Mouse (Mus musculus): ENCODE measurements around the gene Hrct1. TPM values are rescaled to one million over a fixed set of nuclear protein-coding genes. Genes with fewer than 3 reads are reported as not detected.

Hrct1 gene
- 0.53 and 0.57 TPM in 2 replicates for polyA plus RNA-seq (2012; rRNA removed)

GRCm38 (mm10) chr4:43726995-43727394 is at the start of gene Hrct1:
Hrct1 (plus strand) TSS chr4:43727188.

GRCm38 (mm10) chr4:43700707-43701106 is 26.3 kb upstream of the Hrct1 start, which contains the start of gene Olfr70:
Olfr70 (minus strand) TSS chr4:43700807.

GRCm38 (mm10) chr4:43709869-43710268 is 17.1 kb upstream of the Hrct1 start, which contains the start of gene Olfr71:
Olfr71 (minus strand) TSS chr4:43710255.

GRCm38 (mm10) chr4:43729794-43730550 is 3.0 kb downstream of the Hrct1 start, which contains the start of gene Spaar:
Spaar (plus strand) TSS chr4:43730034.

GRCm38 (mm10) chr4:43770909-43771308 is 43.9 kb downstream of the Hrct1 start, which contains the start of gene Olfr159:
Olfr159 (minus strand) TSS chr4:43771009.

Other genes starting within 250 kb of the Hrct1 start
- 0.09 and 0.19 TPM in 2 replicates for gene Sit1, start 243.5 kb upstream of the Hrct1 start, polyA plus RNA-seq (2012; rRNA removed)
- 101 and 113 TPM in 2 replicates for gene Ccdc107, start 234.3 kb upstream of the Hrct1 start, polyA plus RNA-seq (2012; rRNA removed)
- 10.2 and 13.0 TPM in 2 replicates for gene Arhgef39, start 227.5 kb upstream of the Hrct1 start, polyA plus RNA-seq (2012; rRNA removed)
- gene Car9, start 220.2 kb upstream of the Hrct1 start, polyA plus RNA-seq (2012; rRNA removed), result 0.35 and 0.60 TPM in 2 replicates
- 9.1 and 53.0 TPM in 2 replicates for gene Tpm2, start 203.4 kb upstream of the Hrct1 start, polyA plus RNA-seq (2012; rRNA removed)
- 54.1 and 62.0 TPM in 2 replicates for gene Creb3, start 164.9 kb upstream of the Hrct1 start, polyA plus RNA-seq (2012; rRNA removed)
- gene Tln1, start 164.5 kb upstream of the Hrct1 start, polyA plus RNA-seq (2012; rRNA removed), result 55.2 and 59.4 TPM in 2 replicates
- gene Rgp1, start 148.5 kb upstream of the Hrct1 start, polyA plus RNA-seq (2012; rRNA removed), result 34.5 and 36.5 TPM in 2 replicates
- gene Gba2, start 148.3 kb upstream of the Hrct1 start, polyA plus RNA-seq (2012; rRNA removed), result 94.5 and 96.8 TPM in 2 replicates
- not detected in 2 replicates for gene Msmp, start 142.7 kb upstream of the Hrct1 start, polyA plus RNA-seq (2012; rRNA removed)
- gene Npr2, start 95.3 kb upstream of the Hrct1 start, polyA plus RNA-seq (2012; rRNA removed), result 71.9 and 77.8 TPM in 2 replicates
- 6.9 and 7.0 TPM in 2 replicates for gene Spag8, start 73.6 kb upstream of the Hrct1 start, polyA plus RNA-seq (2012; rRNA removed)
- 45.5 and 47.2 TPM in 2 replicates for gene Hint2, start 70.7 kb upstream of the Hrct1 start, polyA plus RNA-seq (2012; rRNA removed)
- gene Tmem8b, start 58.2 kb upstream of the Hrct1 start, polyA plus RNA-seq (2012; rRNA removed), result 18.2 and 24.2 TPM in 2 replicates
- 0.30 and 0.33 TPM in 2 replicates for gene Fam221b, start 58.0 kb upstream of the Hrct1 start, polyA plus RNA-seq (2012; rRNA removed)
- gene Olfr70, start 26.4 kb upstream of the Hrct1 start, polyA plus RNA-seq (2012; rRNA removed), result not detected in 2 replicates
- gene Olfr71, start 16.9 kb upstream of the Hrct1 start, polyA plus RNA-seq (2012; rRNA removed), result not detected in 2 replicates
- 0.23 and 0.47 TPM in 2 replicates for gene Spaar, start 2.8 kb downstream of the Hrct1 start, polyA plus RNA-seq (2012; rRNA removed)
- gene Olfr159, start 43.8 kb downstream of the Hrct1 start, polyA plus RNA-seq (2012; rRNA removed), result not detected in 2 replicates
- gene Olfr156, start 96.7 kb downstream of the Hrct1 start, polyA plus RNA-seq (2012; rRNA removed), result not detected in 2 replicates
- not detected in 2 replicates for gene Olfr157, start 113.0 kb downstream of the Hrct1 start, polyA plus RNA-seq (2012; rRNA removed)
- not detected in 2 replicates for gene Olfr155, start 124.4 kb downstream of the Hrct1 start, polyA plus RNA-seq (2012; rRNA removed)
- gene Reck, start 148.3 kb downstream of the Hrct1 start, polyA plus RNA-seq (2012; rRNA removed), result 9.9 and 10.3 TPM in 2 replicates
- gene Glipr2, start 230.2 kb downstream of the Hrct1 start, polyA plus RNA-seq (2012; rRNA removed), result 20.1 TPM in 2 replicates